Mouse (Mus musculus): ENCODE results near the gene Rsl24d1. TPM values are rescaled to one million over a fixed set of nuclear protein-coding genes. Genes with fewer than 3 reads are reported as not detected.

Rsl24d1 gene
- polyA plus RNA-seq, 1 experiment from 2014 or later: 157 TPM

- H3K27ac ChIP-seq: no peak overlapping the region
- H3K4me3 ChIP-seq: peak overlapping the region; percentile 45
- H3K9me3 ChIP-seq: no peaks in the 10 kb centered on the region
- DNase-seq (ENCODE audit: extremely low spot score, low spot score): peak; percentile 81
- peaks cover 5% of the 10 kb centered on the region for H3K27me3 ChIP-seq (ENCODE audit: poor library complexity, severe bottlenecking)
- no peaks in the 10 kb centered on the region for H3K36me3 ChIP-seq (replicated peaks)
- H3K4me1 ChIP-seq: no peaks in the 10 kb centered on the region
- WGBS: 23% methylated on average over 26 of the region's 26 CpGs
Measured at GRCm38 (mm10) chr9:73162571-73163333, 49.5 kb downstream of the Rsl24d1 start.

- Histone ChIP-seq H3K27me3 (ENCODE audit: poor library complexity, severe bottlenecking) (peaks cover 5% of the 10 kb centered on the region), H3K4me3 (no peak overlapping the region), H3K36me3 (replicated peaks) (no peaks in the 10 kb centered on the region), H3K27ac (no peak overlapping the region), H3K4me1 (no peaks in the 10 kb centered on the region), H3K9me3 (no peaks in the 10 kb centered on the region)
- WGBS: 87% methylated on average over 4 of the region's 4 CpGs
- DNase-seq (ENCODE audit: extremely low spot score, low spot score): no peak
Measured at GRCm38 (mm10) chr9:73165631-73166030, 52.4 kb downstream of the Rsl24d1 start.

Other genes with a start within 250 kb of the Rsl24d1 start
- gene Pygo1, start 187.8 kb upstream of the Rsl24d1 start, polyA plus RNA-seq (2016; fragmentation: Nextera tagmentation; extraction: Ambion mirVana): 5.2 and 5.5 TPM in 2 replicates
- gene Dyx1c1, start 154.6 kb upstream of the Rsl24d1 start, polyA plus RNA-seq (2016; fragmentation: Nextera tagmentation; extraction: Ambion mirVana): 1.5 and 1.8 TPM in 2 replicates
- gene Gm44503, start 154.6 kb upstream of the Rsl24d1 start, polyA plus RNA-seq (2016; fragmentation: Nextera tagmentation; extraction: Ambion mirVana): not detected in 2 replicates
- 15.4 and 18.7 TPM in 2 replicates for gene Ccpg1os, start 128.0 kb upstream of the Rsl24d1 start, polyA plus RNA-seq (2016; fragmentation: Nextera tagmentation; extraction: Ambion mirVana)
- gene Ccpg1, start 128.0 kb upstream of the Rsl24d1 start, polyA plus RNA-seq (2016; fragmentation: Nextera tagmentation; extraction: Ambion mirVana): 15.5 and 15.9 TPM in 2 replicates
- 14.9 and 15.4 TPM in 2 replicates for gene Pigb, start 73.0 kb upstream of the Rsl24d1 start, polyA plus RNA-seq (2016; fragmentation: Nextera tagmentation; extraction: Ambion mirVana)
- gene Rab27a, start 68.6 kb upstream of the Rsl24d1 start, polyA plus RNA-seq (2016; fragmentation: Nextera tagmentation; extraction: Ambion mirVana): 3.1 and 3.4 TPM in 2 replicates
- gene Khdc3, start 11.6 kb upstream of the Rsl24d1 start, polyA plus RNA-seq (2016; fragmentation: Nextera tagmentation; extraction: Ambion mirVana): not detected in 2 replicates
- not detected in 2 replicates for gene Gm20509, start 11.0 kb upstream of the Rsl24d1 start, polyA plus RNA-seq (2016; fragmentation: Nextera tagmentation; extraction: Ambion mirVana)